In the genomic region with DNA sequence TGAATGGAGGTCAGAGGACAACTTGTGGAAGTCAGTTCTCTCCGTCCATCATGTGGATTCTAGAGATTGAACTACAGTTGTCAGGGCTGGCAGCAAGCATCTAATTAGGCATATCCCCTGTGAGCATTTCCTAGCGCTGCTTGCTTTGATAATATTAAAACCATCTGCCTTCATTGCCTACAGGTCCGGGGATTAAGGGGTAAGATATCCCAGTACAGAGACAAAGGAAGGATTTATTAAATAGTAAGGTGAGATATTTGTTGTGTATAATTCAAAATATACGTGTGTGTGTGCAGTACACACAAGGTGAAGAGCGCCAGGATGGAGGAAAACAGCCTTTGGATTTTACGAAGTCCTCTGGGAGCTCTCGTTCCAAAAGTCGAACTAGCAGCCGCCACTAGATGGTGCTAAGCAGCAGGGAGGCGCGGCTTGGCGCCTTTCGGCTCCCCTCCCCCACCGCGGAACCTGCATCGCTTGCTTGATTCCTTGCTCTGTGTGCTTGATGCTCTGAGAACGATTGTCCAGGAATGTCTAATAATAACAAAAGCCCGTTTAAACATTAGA, we compare ENCODE assay signal across 8 mouse cellular contexts.
DNase-seq lines count a peak whose midpoint lies in the region; ATAC-seq lines count a peak whose summit lies in the region.

No protein-coding gene starts in this region.

- 0 out of 2 replicates have a peak, but pooled peaks cover 3% of the 10 kb centered on the region for H3K4me1 ChIP-seq in hindbrain, embryonic 13.5 days (replicated peaks)

- 3% methylated on average over 18 of the region's 18 CpGs for WGBS in hindbrain, embryonic 13.5 days

- H3K9ac ChIP-seq in hindbrain, embryonic 13.5 days = peak overlapping the region; percentile 62; the same call in 1 of the 2 replicates

- H3K9me3 ChIP-seq in hindbrain, embryonic 13.5 days = no peaks in the 10 kb centered on the region

- H3K27me3 ChIP-seq in hindbrain, embryonic 13.5 days = peaks cover 4% of the 10 kb centered on the region; the same call in 1 of the 2 replicates

- H3K27ac ChIP-seq in hindbrain, embryonic 13.5 days = 0 out of 2 replicates have a peak overlapping the region, but pooled peaks have one; percentile 23

- H3K36me3 ChIP-seq in hindbrain, embryonic 13.5 days = no peaks in the 10 kb centered on the region

- peak overlapping the region; percentile 28 for H3K4me3 ChIP-seq in hindbrain, embryonic 13.5 days

- peak; percentile 86 for DNase-seq in Muller cell, postnatal 12 days (ENCODE audit: inconsistent ontology term)
- DNase-seq in cerebellum, postnatal 10 days = peak; percentile 97 to 98
- peak; percentile 68 to 88 for DNase-seq in frontal cortex, postnatal 14 days (ENCODE audit: low spot score in 2 of 2)
- peak; percentile 90 to 91 for DNase-seq in layer of hippocampus, postnatal 14 days (ENCODE audit: low spot score in 2 of 2)
- peak; percentile 90 for DNase-seq in lung, postnatal 10 days
- DNase-seq in ovary, postnatal 36 days (ENCODE audit: low spot score) = peak; percentile 86
- DNase-seq in thymus, postnatal 14 days = peak; percentile 93

- peak; percentile 86 for ATAC-seq in hindbrain, embryonic 13.5 days (ENCODE audit: low FRiP score)

- peak overlapping the region; percentile 56 for H3K4me2 ChIP-seq in hindbrain, embryonic 13.5 days

Comparison
In these comparisons a context has a peak if more than half of its experiments do, and no peak if none do; other contexts are left out.
1. Peak in every context shown above with its lines: DNase-seq, ATAC-seq, H3K4me3 ChIP-seq and H3K27ac ChIP-seq.